Mouse (Mus musculus): ENCODE measurements at regions not wholly inside any gene's neighbourhood (a gene's known extent, or its start where the extent isn't known, plus 50 kb on each side); places are given as distances from the start of the nearest gene placed in this dataset.
"Not testable (repeated sequence)": the region's sequence is repeated elsewhere in the genome, so short reads cannot be mapped to it uniquely, and the experiment has no call there.

- not testable (repeated sequence) for H3K9ac ChIP-seq (replicated peaks; ENCODE audit: low read length, poor library complexity, severe bottlenecking); H3K27me3 ChIP-seq (ENCODE audit: insufficient read depth, low read length); H3K4me3 ChIP-seq (ENCODE audit: low read depth, low read length); H3K9me3 ChIP-seq (ENCODE audit: low read length); H3K4me1 ChIP-seq (ENCODE audit: insufficient read depth, low read length); H3K36me3 ChIP-seq (ENCODE audit: insufficient read depth, low read length); DNase-seq (ENCODE audit: low spot score); H3K4me2 ChIP-seq (ENCODE audit: low read depth, low read length, poor library complexity, severe bottlenecking); ATAC-seq (ENCODE audit: low FRiP score); H3K27ac ChIP-seq (ENCODE audit: low read depth, low read length)
- WGBS, result 90% methylated on average over 4 of the region's 4 CpGs
Observed at GRCm38 (mm10) chr6:48341367-48341766, 54.0 kb upstream of the Krba1 start.

- not testable (repeated sequence) for DNase-seq (ENCODE audit: low spot score); H3K36me3 ChIP-seq (ENCODE audit: insufficient read depth, low read length); H3K27ac ChIP-seq (ENCODE audit: low read depth, low read length); ATAC-seq (ENCODE audit: low FRiP score); H3K4me2 ChIP-seq (ENCODE audit: low read depth, low read length, poor library complexity, severe bottlenecking); H3K4me1 ChIP-seq (ENCODE audit: insufficient read depth, low read length); H3K27me3 ChIP-seq (ENCODE audit: insufficient read depth, low read length); H3K9me3 ChIP-seq (ENCODE audit: low read length); H3K9ac ChIP-seq (replicated peaks; ENCODE audit: low read length, poor library complexity, severe bottlenecking); H3K4me3 ChIP-seq (ENCODE audit: low read depth, low read length)
- 80% methylated on average over 3 of the region's 3 CpGs for WGBS
Observed at GRCm38 (mm10) chr6:48336964-48337363, 58.4 kb upstream of the Krba1 start.

GRCm38 (mm10) chr6:48288011-48288410 lies 107.4 kb upstream of the Krba1 start:
- Histone ChIP-seq H3K27ac (ENCODE audit: low read depth, low read length) (no peak overlapping the region), H3K4me3 (ENCODE audit: low read depth, low read length) (no peak overlapping the region), H3K4me1 (ENCODE audit: insufficient read depth, low read length) (no peaks in the 10 kb centered on the region), H3K27me3 (ENCODE audit: insufficient read depth, low read length) (no peaks in the 10 kb centered on the region), H3K9me3 (ENCODE audit: low read length) (no peaks in the 10 kb centered on the region), H3K9ac (replicated peaks; ENCODE audit: low read length, poor library complexity, severe bottlenecking) (no peak overlapping the region), H3K36me3 (ENCODE audit: insufficient read depth, low read length) (no peaks in the 10 kb centered on the region), H3K4me2 (ENCODE audit: low read depth, low read length, poor library complexity, severe bottlenecking) (no peak overlapping the region)
- ATAC-seq (ENCODE audit: low FRiP score) (no peak), DNase-seq (ENCODE audit: low spot score) (no peak)
- 94% methylated on average over 1 of the region's 1 CpGs for WGBS
- no peak for TF ChIP-seq CTCF (IDR thresholded peaks at IDR 0.05)

GRCm38 (mm10) chr6:48279646-48280045 lies 115.7 kb upstream of the Krba1 start:
- 48% methylated on average over 1 of the region's 1 CpGs for WGBS
- H3K36me3 ChIP-seq (ENCODE audit: insufficient read depth, low read length); H3K4me1 ChIP-seq (ENCODE audit: insufficient read depth, low read length); H3K9me3 ChIP-seq (ENCODE audit: low read length); H3K4me3 ChIP-seq (ENCODE audit: low read depth, low read length); DNase-seq (ENCODE audit: low spot score); ATAC-seq (ENCODE audit: low FRiP score); H3K9ac ChIP-seq (replicated peaks; ENCODE audit: low read length, poor library complexity, severe bottlenecking); H3K27me3 ChIP-seq (ENCODE audit: insufficient read depth, low read length); H3K27ac ChIP-seq (ENCODE audit: low read depth, low read length); H3K4me2 ChIP-seq (ENCODE audit: low read depth, low read length, poor library complexity, severe bottlenecking): not testable (repeated sequence)

- ATAC-seq (ENCODE audit: low FRiP score); H3K36me3 ChIP-seq (ENCODE audit: insufficient read depth, low read length); H3K4me3 ChIP-seq (ENCODE audit: low read depth, low read length); H3K4me2 ChIP-seq (ENCODE audit: low read depth, low read length, poor library complexity, severe bottlenecking); H3K27me3 ChIP-seq (ENCODE audit: insufficient read depth, low read length); H3K4me1 ChIP-seq (ENCODE audit: insufficient read depth, low read length); H3K9ac ChIP-seq (replicated peaks; ENCODE audit: low read length, poor library complexity, severe bottlenecking); H3K27ac ChIP-seq (ENCODE audit: low read depth, low read length); DNase-seq (ENCODE audit: low spot score); H3K9me3 ChIP-seq (ENCODE audit: low read length): not testable (repeated sequence)
Observed at GRCm38 (mm10) chr6:48261563-48261962, 133.8 kb upstream of the Krba1 start.

GRCm38 (mm10) chr6:48252989-48253388 lies 142.4 kb upstream of the Krba1 start:
- H3K4me3 ChIP-seq (ENCODE audit: low read depth, low read length); H3K4me2 ChIP-seq (ENCODE audit: low read depth, low read length, poor library complexity, severe bottlenecking); H3K9ac ChIP-seq (replicated peaks; ENCODE audit: low read length, poor library complexity, severe bottlenecking); DNase-seq (ENCODE audit: low spot score); H3K27ac ChIP-seq (ENCODE audit: low read depth, low read length); ATAC-seq (ENCODE audit: low FRiP score); H3K9me3 ChIP-seq (ENCODE audit: low read length); H3K4me1 ChIP-seq (ENCODE audit: insufficient read depth, low read length); H3K36me3 ChIP-seq (ENCODE audit: insufficient read depth, low read length); H3K27me3 ChIP-seq (ENCODE audit: insufficient read depth, low read length): not testable (repeated sequence)

GRCm38 (mm10) chr6:48251954-48252353 lies 143.4 kb upstream of the Krba1 start:
- H3K9me3 ChIP-seq (ENCODE audit: low read length), result no peaks in the 10 kb centered on the region
- H3K4me2 ChIP-seq (ENCODE audit: low read depth, low read length, poor library complexity, severe bottlenecking), result no peak overlapping the region
- no peaks in the 10 kb centered on the region for H3K4me1 ChIP-seq (ENCODE audit: insufficient read depth, low read length)
- no peaks in the 10 kb centered on the region for H3K27me3 ChIP-seq (ENCODE audit: insufficient read depth, low read length)
- no peak overlapping the region for H3K9ac ChIP-seq (replicated peaks; ENCODE audit: low read length, poor library complexity, severe bottlenecking)
- TF ChIP-seq CTCF (IDR thresholded peaks at IDR 0.05), result no peak
- no peak overlapping the region for H3K4me3 ChIP-seq (ENCODE audit: low read depth, low read length)
- 78% methylated on average over 1 of the region's 1 CpGs for WGBS
- no peak overlapping the region for H3K27ac ChIP-seq (ENCODE audit: low read depth, low read length)
- DNase-seq (ENCODE audit: low spot score) (no peak), ATAC-seq (ENCODE audit: low FRiP score) (no peak)
- H3K36me3 ChIP-seq (ENCODE audit: insufficient read depth, low read length), result no peaks in the 10 kb centered on the region

- not testable (repeated sequence) for H3K27ac ChIP-seq (ENCODE audit: low read depth, low read length); DNase-seq (ENCODE audit: low spot score); H3K9me3 ChIP-seq (ENCODE audit: low read length); H3K4me2 ChIP-seq (ENCODE audit: low read depth, low read length, poor library complexity, severe bottlenecking); H3K36me3 ChIP-seq (ENCODE audit: insufficient read depth, low read length); H3K9ac ChIP-seq (replicated peaks; ENCODE audit: low read length, poor library complexity, severe bottlenecking); H3K27me3 ChIP-seq (ENCODE audit: insufficient read depth, low read length); H3K4me3 ChIP-seq (ENCODE audit: low read depth, low read length); H3K4me1 ChIP-seq (ENCODE audit: insufficient read depth, low read length); ATAC-seq (ENCODE audit: low FRiP score)
Observed at GRCm38 (mm10) chr6:48244191-48244590, 151.2 kb upstream of the Krba1 start.

All from midbrain, postnatal 0 days (tissue).